Mouse (Mus musculus) heart, postnatal 0 days (tissue): ENCODE results near the gene Elmo2. TPM values are rescaled to one million over a fixed set of nuclear protein-coding genes. Genes with fewer than 3 reads are reported as not detected.

Experiments
- ATAC-seq: fragments of 200-750 bp; cut with Nextera tagmentation; 2 replicates; pipeline ENCODE4 v1.8.0; 2017; ENCODE audit warnings: low read depth, moderate number of reproducible peaks, moderate library complexity; ENCODE audit not compliant: insufficient read depth
- DNase-seq: peaks from one replicate; pipeline ENCODE4 v3.0.0-alpha.2; 2016; ENCODE audit warnings: low spot score
- H3K27ac ChIP-seq: fragments of 300-500 bp; sonication (generic); 2 replicates; pipeline ENCODE4 v1.5.1; 2014; ENCODE audit warnings: low read depth, mild to moderate bottlenecking
- H3K27me3 ChIP-seq: fragments of 300-500 bp; sonication (generic); 2 replicates; pipeline ENCODE4 v1.6.1; 2014; ENCODE audit warnings: low read length, mixed read lengths; ENCODE audit not compliant: control insufficient read depth, insufficient read depth
- H3K36me3 ChIP-seq: fragments of 300-500 bp; sonication (generic); replicated peaks from 2 replicates; pipeline ENCODE4 v1.6.1; 2014; ENCODE audit warnings: low read length, mixed read lengths; ENCODE audit not compliant: control insufficient read depth, insufficient read depth
- H3K4me1 ChIP-seq: fragments of 300-500 bp; sonication (generic); 2 replicates; pipeline ENCODE4 v1.6.1; 2014; ENCODE audit warnings: antibody characterized with exemption; ENCODE audit not compliant: control insufficient read depth, insufficient read depth
- H3K4me2 ChIP-seq: fragments of 300-500 bp; sonication (generic); 2 replicates; pipeline ENCODE4 v1.6.1; 2014; ENCODE audit warnings: low read depth, mild to moderate bottlenecking, low read length, moderate library complexity
- H3K4me3 ChIP-seq: fragments of 300-500 bp; sonication (generic); 2 replicates; pipeline ENCODE4 v1.5.1; 2014; ENCODE audit warnings: low read depth, low read length
- H3K9ac ChIP-seq: fragments of 300-500 bp; sonication (generic); replicated peaks from 2 replicates; pipeline ENCODE4 v1.6.1; 2014; ENCODE audit warnings: low read depth, low read length, mixed read lengths
- H3K9me3 ChIP-seq: fragments of 300-500 bp; sonication (generic); replicated peaks from 2 replicates; pipeline ENCODE4 v1.6.1; 2016; ENCODE audit warnings: low read length; ENCODE audit not compliant: control insufficient read depth
- CTCF ChIP-seq: IDR thresholded peaks from 2 replicates; pipeline ENCODE4 v1.5.1; 2016; ENCODE audit warnings: antibody characterized with exemption, control low read depth, low read depth
- EP300 ChIP-seq: IDR thresholded peaks from 2 replicates; pipeline ENCODE4 v1.6.1; 2016; ENCODE audit warnings: antibody characterized with exemption, low read depth
- WGBS: fragments of 180-500 bp; shearing (Covaris S2); extraction: QIAGEN DNeasy Blood & Tissue Kit; methylation state at CpG from one replicate; pipeline ENCODE4 v1.1.7; 2014; 5-methylcytosine and 5-hydroxymethylcytosine counted together
- polyA plus RNA-seq: library from polyadenylated mRNA; unstranded; fragments of >200 nt; fragmentation: Nextera tagmentation; extraction: Ambion mirVana; gene quantifications from 2 replicates; pipeline ENCODE4 v1.2.1, GENCODE M21; 2015
- total RNA-seq: library from RNA; depleted of rRNA; stranded (reverse); fragments of >200 nt; gene quantifications from 2 replicates; pipeline ENCODE4 v1.2.3, GENCODE M21; 2014; ENCODE audit warnings: low replicate concordance

The Elmo2 gene
- total and polyA plus RNA-seq, 2 experiments from 2014 or later, result 24.1 to 70.6 TPM

DNA sequence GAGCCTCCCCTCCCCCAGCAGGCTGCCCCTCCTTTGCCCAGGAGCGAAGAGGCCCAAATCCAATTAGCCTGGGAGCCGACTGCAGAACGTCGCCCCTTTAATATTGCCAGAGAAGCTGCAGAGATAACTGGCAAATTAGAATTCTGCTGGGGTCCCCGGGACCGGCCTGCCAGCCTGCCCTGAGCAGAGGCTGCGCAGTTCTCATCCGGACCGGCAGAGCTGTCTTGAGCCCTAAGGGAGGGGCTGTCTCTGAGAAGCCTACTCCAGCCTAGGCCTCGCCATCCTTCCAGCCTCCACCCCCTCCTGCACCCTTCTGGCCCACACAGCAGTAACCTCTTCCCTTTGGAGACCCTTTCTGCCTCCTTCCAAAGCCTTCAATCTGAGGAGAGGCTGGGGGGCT lies 72.4 kb downstream of the Elmo2 start:
- no peak for ATAC-seq
- 10% methylated on average over 10 of the region's 10 CpGs for WGBS

DNA sequence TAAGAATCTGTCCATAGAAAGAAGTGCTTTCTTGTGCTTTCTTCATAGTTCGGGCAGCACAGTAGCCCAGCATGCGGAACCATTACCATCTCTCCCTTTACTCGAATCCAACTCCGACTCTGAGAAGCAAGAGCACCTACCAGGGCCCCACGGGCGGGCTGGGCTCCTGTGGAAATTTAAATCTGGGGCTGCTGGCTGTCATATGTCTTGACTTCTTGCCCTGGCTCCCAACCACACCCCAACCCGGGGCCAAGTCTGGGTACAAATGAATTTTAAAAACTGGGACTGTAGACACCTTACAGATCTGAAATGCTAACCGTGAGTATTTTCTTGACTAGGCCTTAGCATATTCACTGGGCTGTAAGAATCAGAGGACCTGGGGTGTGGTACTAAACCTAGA lies 73.0 kb downstream of the Elmo2 start:
- peaks cover 69% of the 10 kb centered on the region for H3K27me3 ChIP-seq
- H3K27ac ChIP-seq, result no peak overlapping the region
- 70% methylated on average over 8 of the region's 8 CpGs for WGBS
- no peak for TF ChIP-seq EP300
- no peak for TF ChIP-seq CTCF
- no peaks in the 10 kb centered on the region for H3K4me1 ChIP-seq
- H3K4me3 ChIP-seq, result no peak overlapping the region
- no peaks in the 10 kb centered on the region for H3K9me3 ChIP-seq
- H3K9ac ChIP-seq, result no peak overlapping the region
- H3K36me3 ChIP-seq, result no peaks in the 10 kb centered on the region
- H3K4me2 ChIP-seq, result no peak overlapping the region
- no peak for ATAC-seq
- no peak for DNase-seq

More for the DNA sequence above, 72.4 kb downstream of the Elmo2 start:
- Histone ChIP-seq H3K27ac (no peak overlapping the region), H3K27me3 (peaks cover 67% of the 10 kb centered on the region), H3K4me1 (no peaks in the 10 kb centered on the region), H3K4me3 (no peak overlapping the region), H3K4me2 (no peak overlapping the region), H3K9ac (no peak overlapping the region), H3K9me3 (no peaks in the 10 kb centered on the region), H3K36me3 (no peaks in the 10 kb centered on the region)
- TF ChIP-seq CTCF, result no peak
- TF ChIP-seq EP300, result no peak
- no peak for DNase-seq

DNA sequence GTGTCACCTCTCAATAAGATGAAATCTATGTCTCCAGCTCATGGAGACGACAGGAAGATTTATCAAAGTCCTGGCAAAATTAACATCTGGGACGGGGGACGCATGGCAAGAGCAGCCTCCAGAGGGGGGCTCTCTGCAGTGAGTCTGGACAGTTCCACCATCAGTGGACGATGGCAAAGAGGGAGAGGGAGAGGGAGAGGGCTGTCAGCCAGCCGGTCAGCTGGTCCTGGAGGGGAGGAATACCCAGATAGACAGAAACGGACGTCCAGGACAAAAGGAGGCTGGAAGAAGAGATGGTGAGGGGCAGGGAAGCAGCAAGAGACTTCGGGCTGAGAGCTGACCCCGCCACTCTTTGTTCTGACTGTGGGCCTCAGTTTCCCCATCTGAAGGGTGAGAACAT lies 73.5 kb downstream of the Elmo2 start:
- Histone ChIP-seq H3K27me3 (peaks cover 74% of the 10 kb centered on the region), H3K27ac (no peak overlapping the region), H3K4me3 (no peak overlapping the region), H3K36me3 (no peaks in the 10 kb centered on the region), H3K9me3 (no peaks in the 10 kb centered on the region), H3K4me2 (no peak overlapping the region), H3K9ac (no peak overlapping the region), H3K4me1 (no peaks in the 10 kb centered on the region)
- DNase-seq (no peak), ATAC-seq (no peak)
- TF ChIP-seq CTCF (no peak), EP300 (no peak)
- WGBS, result 60% methylated on average over 9 of the region's 9 CpGs

DNA sequence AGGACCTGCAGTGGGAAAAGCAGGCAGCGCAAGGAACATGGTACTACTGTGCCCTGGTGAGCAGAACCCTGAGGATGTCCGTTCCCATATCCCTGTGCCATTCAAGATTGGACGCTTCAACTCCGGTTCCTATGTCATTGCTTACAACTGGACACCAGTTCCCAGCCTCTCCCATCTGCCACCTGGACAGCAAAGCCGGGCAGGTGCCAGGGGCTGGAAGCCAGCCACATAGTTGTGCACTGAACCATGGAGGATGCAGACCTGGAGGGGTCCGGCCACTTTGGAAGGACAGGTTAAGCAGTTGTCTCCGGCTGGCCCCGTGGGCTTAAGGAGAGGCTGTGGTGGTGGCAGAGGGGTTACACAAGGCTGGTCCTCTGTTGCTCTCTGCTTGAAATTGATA lies 73.9 kb downstream of the Elmo2 start:
- WGBS, result 80% methylated on average over 8 of the region's 8 CpGs
- TF ChIP-seq CTCF (no peak), EP300 (no peak)

DNA sequence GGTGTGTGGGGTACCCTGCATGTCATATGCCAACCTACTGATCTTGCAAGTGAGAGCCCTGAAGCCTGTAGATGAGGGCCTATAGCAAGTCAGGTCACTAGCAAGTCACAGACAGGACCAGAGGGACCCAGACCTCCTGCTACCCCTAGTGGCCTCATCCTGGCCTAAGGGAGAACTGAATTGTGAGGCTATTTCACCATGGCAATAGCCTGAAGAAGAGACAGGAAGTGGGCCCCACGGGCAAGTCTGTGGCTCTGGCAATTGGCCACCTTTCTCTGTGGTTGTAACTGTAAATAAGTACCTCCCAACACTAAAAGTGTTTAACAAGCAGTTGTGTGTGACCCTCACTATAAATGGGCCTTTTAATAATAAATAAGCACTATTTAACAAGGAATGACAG lies 75.4 kb downstream of the Elmo2 start:
- Histone ChIP-seq H3K36me3 (no peaks in the 10 kb centered on the region), H3K4me3 (no peak overlapping the region), H3K4me2 (no peak overlapping the region), H3K27me3 (peaks cover 77% of the 10 kb centered on the region), H3K9ac (no peak overlapping the region), H3K9me3 (no peaks in the 10 kb centered on the region), H3K27ac (no peak overlapping the region), H3K4me1 (no peaks in the 10 kb centered on the region)
- no peak for TF ChIP-seq EP300
- no peak for TF ChIP-seq CTCF
- 42% methylated on average over 1 of the region's 1 CpGs for WGBS
- no peak for DNase-seq
- ATAC-seq, result no peak

More for the DNA sequence above, 73.9 kb downstream of the Elmo2 start:
- H3K4me3 ChIP-seq, result no peak overlapping the region
- no peaks in the 10 kb centered on the region for H3K36me3 ChIP-seq
- no peak overlapping the region for H3K9ac ChIP-seq
- no peaks in the 10 kb centered on the region for H3K4me1 ChIP-seq
- no peak for ATAC-seq
- H3K9me3 ChIP-seq, result no peaks in the 10 kb centered on the region
- H3K27me3 ChIP-seq, result peaks cover 77% of the 10 kb centered on the region
- H3K4me2 ChIP-seq, result no peak overlapping the region
- H3K27ac ChIP-seq, result no peak overlapping the region
- no peak for DNase-seq

DNA sequence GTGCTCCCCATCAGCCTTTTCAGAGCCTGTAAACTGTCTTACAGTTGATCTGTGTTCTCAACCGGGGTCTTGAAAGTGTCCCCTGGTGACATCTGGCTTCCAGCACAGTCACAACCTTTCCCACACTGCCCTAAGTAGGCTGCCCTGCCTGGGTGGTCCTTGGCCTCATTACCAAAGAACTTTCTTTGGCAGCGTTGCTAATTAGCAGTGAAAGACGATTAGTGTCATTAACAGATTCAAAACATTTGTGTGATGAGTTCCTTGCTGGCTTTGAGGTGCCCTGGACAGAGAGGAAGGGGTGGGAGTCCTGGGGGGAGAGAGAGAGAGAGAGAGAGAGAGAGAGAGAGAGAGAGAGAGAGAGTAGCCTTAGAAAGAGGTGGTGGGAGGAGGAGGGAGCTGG lies 77.3 kb downstream of the Elmo2 start:
- H3K4me1 ChIP-seq, result no peaks in the 10 kb centered on the region
- no peak for ATAC-seq

More for the DNA sequence above, 77.3 kb downstream of the Elmo2 start:
- no peak overlapping the region for H3K27ac ChIP-seq
- no peak overlapping the region for H3K4me2 ChIP-seq
- H3K36me3 ChIP-seq, result no peaks in the 10 kb centered on the region
- H3K9me3 ChIP-seq, result no peaks in the 10 kb centered on the region
- H3K27me3 ChIP-seq, result peaks cover 70% of the 10 kb centered on the region
- no peak overlapping the region for H3K9ac ChIP-seq
- no peak for DNase-seq
- no peak overlapping the region for H3K4me3 ChIP-seq
- TF ChIP-seq EP300, result no peak
- no peak for TF ChIP-seq CTCF
- 19% methylated on average over 3 of the region's 3 CpGs for WGBS
